Mouse (Mus musculus) CH12F3 (cell line): ENCODE results near the gene Gata2.

Source experiments
- in situ Hi-C: fragments of 300-500 bp; cut with MboI; formaldehyde crosslinking; loops from 2 replicates; pipeline ENCODE4 v1.14.3; 2020; ENCODE audit warnings: low sequenced_read_pairs

Gata2 gene

DNA sequence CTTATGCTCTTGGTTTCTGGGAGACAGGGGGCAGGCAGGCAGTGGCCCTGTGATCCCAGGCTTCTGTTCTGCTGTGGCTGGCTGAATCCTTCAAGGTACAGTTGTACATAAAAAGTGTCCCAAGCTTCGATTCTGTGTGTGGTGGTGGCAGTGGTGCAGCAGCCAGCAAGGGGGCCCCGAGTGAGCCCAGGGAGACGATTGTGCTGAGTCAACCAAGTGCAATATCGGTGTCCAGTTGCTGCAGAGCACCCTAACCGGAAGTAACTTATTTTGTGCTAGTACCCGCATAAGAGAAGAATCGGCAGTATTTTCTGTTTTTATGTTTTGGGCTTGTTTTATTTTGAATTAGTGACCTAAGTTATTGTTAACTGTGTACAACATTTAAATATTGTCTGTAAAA, 12.9 kb downstream of the Gata2 start:
- in situ Hi-C loops, result no loop called here

DNA sequence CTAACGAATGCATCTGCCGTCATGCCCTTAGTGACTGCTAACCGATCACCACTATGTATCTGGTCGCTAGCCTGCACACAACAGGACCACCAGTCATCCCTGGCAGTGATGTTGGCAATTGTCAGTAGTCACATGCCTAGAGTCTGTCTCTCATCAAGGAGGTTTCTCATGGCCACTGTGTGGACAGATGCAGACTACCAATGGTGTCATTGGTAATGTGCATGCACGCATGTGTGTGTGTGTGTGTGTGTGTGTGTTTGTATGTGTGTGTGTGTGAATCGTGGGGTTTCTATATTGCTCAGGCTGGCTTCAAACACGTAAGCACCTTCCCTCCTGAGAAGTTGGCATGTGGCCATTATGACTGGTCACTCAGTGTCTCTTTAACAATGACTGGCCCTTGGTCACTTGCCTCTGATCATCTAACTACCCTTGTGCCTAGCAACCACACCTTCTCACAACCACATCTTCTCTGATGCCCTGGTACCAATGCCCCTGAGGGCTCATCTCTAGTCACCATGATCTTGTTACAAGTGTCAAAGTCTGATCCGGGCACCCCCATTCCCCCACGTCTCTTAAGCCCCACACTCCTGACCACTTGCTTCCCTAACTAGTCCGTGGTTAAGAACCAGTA, 13.8 kb downstream of the Gata2 start:
- in situ Hi-C loops, result no loop called here

DNA sequence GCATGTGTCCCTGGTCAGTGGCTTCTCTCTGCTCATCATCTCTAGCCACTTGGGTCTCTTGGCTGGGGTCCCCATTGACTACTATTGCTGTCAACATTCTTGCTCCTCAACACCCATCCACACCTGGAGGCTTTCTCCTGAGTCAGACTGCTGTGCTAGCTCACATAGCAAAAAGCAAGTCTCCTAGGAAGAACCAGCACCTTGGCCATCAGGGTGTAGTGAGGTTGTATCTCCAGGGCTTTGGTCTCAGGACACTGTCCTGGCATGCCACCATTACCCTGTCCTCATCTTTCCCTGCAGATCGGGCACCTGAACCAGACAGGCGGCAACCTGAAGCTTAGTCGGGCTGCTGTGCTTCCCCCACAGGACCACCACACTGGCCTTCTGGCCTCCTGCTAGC, 14.6 kb downstream of the Gata2 start:
- in situ Hi-C loops, result no loop called here

DNA sequence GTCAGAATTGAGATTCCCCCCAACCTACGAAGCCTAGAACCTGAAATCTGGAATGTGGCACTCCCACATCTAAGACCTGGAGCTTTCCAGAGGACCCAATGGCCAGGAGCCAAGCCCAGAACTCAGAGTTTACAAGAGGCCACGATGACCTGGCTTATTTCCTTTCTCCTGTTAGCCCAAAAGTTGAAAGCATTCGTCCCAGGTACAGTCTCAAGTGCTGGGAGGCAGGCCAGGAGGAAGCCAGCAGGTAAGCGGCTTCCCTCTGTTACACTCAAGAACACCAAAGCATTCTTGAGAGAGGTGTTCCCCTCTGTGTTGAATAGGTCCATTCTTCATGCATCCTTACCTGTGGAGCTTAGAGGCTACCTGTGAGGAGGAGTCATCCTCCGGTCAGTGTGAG, 15.8 kb downstream of the Gata2 start:
- in situ Hi-C loops, result no loop called here

DNA sequence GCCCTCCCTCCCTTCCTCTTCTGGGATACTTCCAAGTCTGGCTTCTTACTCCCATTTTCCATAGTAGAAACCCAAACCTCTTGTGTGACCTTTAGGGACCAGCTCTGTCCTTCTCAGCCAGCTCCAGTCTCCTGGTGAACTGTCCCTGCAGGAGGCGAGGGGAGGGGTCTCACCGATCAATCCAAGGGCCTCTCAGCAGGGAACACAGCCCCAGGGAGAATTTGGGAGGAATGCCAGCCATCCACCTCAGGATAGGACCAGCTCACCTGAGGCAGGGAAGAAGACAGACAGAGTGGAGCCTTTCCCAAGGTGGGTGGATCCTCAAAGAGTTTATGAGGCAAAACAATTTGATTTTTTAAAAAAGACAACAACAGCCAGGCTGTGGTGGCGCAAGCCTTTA, 16.5 kb downstream of the Gata2 start:
- in situ Hi-C loops, result no loop called here

DNA sequence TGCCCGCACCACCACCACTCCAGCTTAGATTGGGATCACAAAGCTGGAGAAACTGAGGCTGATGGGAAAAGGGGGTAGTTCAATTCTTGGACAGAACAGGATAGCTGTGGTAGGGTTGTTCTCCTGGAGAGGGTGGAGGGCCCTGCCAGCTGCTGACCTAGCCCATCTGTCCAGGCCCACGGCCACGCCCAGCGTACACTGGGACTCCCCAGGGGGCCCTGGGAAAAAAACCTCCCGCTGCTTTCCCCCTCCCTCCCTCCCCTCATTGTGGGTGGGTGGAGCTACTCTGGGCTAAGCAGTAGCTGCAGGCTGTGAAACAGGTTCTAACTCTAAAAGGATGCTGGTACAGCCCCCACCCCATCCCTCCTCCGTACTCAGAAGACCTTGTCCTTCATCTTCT, 22.1 kb downstream of the Gata2 start:
- in situ Hi-C loops, result no loop called here

DNA sequence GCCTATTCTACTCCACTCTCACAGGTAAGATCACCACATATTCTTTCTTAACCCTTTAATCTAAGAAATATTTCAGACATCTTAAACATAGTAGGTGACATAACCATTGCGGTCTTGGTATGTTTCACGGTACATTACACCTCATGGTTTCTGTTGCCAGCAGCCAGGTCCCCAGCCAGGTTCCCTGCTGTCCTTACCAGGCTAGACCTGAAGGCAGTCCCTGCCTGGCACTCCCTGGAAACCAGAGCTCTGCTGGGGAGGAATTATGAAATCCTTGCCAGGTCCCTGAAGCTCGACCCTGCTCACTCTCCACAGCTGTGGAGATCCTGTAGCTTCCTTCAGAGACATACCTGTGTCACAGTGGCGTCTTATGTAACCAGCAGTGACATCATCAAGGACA, 22.5 kb downstream of the Gata2 start:
- in situ Hi-C loops, result no loop called here

DNA sequence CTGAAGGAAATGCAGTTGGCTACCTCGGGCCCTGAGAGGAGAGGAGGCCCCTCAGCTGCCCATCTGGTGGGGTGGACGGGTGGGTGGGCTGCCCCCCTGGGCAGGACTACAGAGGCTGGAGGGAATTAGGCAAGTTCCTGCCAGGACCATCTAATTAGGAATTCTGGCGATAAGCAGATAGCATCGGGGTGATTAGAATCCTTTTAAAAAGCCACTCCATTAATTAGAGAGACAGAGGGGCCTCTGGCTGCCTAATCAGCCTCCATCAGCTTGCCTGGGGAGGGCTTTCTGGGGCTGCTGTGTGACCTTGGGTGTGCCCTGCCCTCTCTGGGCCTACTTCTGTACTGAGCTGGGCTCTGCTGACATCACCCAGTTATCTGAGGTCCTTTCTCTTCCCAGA, 25.4 kb downstream of the Gata2 start:
- in situ Hi-C loops, result no loop called here

DNA sequence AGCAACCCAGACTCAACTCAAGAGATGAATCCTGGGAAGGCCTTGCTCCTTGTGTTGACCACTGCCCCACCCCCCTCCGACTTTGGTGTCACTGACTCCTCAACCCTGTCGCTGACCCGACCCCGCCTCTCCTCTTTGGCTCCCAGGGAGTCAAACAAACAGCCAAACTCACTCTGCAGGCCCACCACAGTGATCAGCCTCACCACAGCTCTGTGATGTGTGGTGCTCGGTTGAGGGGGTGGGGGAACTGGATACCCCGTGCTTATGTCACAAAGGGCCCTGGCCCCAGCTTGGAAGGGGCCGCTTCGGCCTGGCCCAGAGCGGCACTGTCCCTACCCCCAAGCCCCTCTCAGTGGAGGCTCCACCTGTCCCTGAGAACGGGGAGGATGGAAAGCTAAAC, 28.3 kb downstream of the Gata2 start, which contains the start of gene Dnajb8:
TSS of gene Dnajb8 (plus strand) at position 301 of the 400 bp plus-strand sequence.
- in situ Hi-C loops, result no loop called here

DNA sequence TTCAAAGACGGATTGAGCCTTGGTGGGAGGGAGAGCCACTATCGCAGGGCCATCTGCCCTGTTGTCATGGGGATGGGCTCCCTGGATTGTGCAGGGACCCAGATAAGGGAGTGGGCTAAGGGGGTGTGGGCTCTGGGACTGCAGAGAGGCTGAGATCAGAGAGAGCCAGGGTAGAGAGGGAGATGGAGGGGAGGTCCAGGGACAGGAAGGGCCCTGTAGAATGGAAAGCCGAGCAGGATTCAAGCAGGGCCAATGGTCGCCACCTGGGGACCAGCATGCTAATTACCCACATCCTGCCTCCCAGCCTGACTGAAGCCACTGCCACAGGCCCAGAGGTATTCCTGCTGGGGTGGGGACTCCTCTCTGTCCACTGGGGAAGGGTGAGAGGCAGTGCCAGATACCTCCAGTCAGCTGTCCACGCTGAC, 32.9 kb downstream of the Gata2 start:
- in situ Hi-C loops, result no loop called here

DNA sequence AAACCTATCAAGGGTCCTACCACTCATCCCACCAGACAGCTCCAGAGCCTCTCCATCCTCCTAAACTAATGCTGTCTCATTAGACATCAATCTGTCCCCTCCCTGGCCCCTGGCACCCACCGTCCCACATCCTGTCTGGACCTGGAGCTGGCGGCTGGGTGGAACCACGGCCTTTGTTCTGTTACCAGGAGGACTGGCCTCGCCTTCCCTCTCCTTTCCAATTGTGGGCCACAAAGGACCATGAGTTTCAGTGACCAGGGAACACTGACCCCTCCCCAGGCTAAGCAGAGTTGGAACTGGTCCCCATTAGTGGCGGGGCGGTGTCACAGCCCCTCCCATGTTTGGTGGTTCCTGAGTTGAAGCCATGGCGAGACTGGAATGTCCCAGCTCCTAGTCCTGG, 33.8 kb downstream of the Gata2 start:
- in situ Hi-C loops, result no loop called here

DNA sequence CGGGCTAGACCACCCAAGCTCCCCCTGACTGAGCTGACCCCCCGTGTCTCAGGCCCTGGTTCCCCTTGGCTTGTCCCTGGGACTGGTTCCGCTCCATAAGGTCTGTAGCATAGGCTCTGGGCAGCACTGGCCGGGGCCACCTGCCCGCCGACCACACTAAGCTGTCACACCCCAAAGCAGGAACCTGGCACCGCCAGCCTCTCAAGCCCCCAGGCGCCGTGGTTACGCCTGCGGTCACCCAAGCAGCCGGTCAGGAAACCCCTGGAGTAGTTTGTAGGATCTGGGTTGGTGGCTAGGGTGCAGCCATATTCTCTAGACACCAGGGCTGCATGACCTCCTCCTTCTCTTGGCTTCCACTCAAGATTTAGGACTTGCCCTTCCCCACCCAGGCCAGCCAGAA, 35.5 kb downstream of the Gata2 start:
- in situ Hi-C loops, result no loop called here

DNA sequence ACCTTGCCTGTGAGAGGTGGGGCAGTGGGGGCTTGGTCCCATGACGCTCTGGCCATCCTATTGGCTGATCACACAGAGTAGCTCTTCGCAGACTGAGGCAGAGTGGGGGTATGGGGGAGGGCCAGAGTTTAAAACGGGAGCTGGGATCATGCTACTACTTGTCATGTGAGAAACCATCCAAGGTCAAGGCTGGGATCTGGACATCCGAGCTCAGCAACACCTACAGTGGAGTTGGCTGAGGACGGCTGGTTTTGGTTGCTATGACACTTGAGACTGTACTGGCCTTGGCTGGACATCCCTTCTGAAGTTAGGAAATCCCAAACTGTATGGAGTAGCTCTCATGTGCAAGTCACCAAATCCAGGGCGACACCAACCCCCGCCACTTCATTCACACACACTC, 38.1 kb downstream of the Gata2 start:
- in situ Hi-C loops, result no loop called here

DNA sequence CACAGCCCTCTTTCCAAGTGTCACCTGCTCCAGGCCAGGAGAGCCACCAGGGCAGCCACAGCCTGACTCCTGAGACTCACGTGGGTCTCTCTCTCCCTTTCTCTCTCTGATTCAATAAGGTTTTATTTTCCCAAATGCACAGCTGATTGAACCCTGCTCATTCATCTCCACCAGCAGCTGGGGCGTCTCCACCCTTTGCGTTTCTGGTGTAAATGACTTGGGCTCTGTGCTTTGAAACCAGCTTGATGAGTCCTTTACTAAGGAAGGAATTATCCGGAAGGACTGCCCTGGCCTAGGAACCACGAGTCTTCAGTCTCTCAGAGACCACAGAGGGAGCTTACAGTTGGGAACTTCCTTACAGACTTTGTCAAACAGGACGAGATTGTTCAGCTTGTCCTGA, 38.5 kb downstream of the Gata2 start:
- in situ Hi-C loops, result no loop called here

DNA sequence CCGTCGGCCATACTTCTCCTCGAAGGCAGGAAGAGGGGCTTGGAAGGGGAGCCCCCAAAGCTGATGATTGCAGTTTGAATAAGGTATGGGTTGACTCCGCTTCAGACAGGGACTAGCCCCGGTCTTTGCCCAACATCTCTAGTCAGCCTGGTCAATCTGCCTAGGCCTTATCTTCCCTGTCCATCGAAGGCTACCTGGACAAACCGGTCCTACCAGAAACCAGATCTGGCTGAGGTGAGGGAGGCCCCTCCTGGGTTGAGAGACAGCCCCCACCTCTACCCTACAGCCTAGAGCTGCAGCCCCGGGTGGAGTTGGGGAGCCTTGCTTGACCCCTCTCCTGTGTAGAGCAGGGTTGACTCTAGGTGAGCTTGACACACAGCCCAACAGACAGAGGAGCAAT, 40.3 kb downstream of the Gata2 start:
- in situ Hi-C loops, result no loop called here

DNA sequence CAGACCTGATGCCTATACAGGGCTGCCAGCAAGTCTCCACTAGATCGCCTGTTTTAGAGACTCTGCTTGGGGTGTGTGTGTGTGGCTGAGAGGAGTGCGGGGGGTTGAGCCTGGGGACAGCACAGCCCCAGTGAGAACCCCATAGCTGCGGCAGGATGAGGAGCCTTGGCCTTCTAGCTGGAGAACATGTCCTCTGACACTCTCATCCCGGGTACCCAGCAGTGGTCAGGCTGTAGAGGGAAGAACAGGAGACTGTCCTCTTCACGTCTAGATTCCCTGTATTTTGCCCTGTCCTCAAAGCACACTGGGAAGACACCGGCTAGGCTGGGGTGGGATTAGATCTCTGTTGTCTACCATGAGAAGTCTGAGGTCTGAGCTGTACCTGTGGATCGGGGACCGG, 41.8 kb downstream of the Gata2 start:
- in situ Hi-C loops, result no loop called here

DNA sequence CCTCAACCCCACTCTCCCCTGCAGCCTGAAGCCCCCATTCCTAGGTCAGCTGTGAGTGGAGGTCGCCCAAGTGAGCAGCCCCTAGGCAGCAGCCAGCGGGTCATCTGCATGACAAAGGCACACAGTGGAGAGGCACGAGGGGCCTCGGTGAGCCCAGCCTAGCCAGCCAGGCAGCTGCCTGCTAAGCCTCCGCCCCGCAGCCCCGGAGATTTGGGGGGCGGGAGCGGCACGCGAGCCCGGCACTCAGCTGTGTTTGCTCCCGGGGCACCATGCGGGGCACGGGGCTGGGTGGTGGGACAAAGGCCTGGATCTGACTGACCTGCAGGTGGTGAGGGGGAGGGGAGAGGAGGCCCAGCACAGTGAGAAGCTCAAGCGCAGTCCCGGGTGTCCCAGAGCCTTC, 42.3 kb downstream of the Gata2 start:
- in situ Hi-C loops, result no loop called here

DNA sequence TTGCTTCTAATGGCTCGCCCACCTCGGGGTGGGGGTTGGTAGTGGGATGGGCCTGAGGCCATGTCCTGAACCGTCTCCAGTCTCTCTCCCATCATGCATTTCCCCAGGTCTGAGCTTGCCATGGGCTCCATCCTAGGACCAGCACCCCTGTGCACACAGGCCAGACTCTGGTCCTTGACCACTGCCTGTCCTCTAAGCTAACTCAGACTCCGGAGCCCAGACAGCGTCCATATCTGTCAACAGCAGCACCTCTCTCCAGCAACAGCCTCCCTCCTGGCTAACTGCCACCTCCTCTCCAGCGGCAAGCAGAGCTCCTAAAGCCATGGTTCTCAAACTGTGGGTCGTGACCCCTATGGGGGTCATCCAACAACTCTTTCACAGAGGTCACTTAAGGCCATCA, 42.8 kb downstream of the Gata2 start:
- in situ Hi-C loops, result no loop called here

DNA sequence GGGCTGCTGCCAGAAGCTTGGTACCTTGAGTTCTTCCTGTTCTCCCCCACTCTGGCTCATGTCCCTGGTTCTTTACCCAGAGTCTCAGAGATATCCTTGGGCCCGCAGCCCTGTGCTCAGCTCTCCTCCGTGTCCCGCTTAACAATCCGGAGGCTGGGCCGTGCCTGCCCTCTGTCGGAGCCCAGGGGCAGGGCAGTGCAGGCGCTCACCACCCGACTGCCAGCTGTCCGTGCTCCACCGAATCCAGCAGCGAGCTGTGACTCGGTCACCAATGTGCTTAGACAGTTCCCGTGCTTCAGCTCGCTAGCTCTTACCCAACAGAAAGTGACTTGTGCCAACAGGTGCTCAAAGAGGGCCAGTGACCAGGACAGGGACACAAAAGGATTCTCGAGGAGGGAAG, 48.9 kb downstream of the Gata2 start:
- in situ Hi-C loops, result no loop called here

DNA sequence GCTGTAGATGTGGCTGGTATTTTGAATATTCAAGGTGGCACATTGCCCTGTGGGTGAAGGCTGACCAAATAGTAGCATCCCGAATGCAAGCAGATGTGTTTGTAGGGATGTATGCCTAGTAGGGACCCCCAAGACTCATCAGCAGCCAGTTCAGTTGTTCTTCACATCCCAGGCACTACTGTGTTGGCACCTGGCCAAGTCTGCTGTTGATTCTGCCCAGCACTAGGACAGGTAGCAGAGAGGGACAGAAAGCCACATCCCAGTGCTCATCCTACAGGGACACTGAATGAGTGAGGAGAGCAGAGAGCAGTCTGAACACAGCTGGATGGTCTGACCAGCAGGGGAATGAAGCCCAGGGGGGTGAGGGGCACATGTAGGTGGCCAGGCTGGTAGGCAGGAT, 55.5 kb downstream of the Gata2 start:
- in situ Hi-C loops, result no loop called here

DNA sequence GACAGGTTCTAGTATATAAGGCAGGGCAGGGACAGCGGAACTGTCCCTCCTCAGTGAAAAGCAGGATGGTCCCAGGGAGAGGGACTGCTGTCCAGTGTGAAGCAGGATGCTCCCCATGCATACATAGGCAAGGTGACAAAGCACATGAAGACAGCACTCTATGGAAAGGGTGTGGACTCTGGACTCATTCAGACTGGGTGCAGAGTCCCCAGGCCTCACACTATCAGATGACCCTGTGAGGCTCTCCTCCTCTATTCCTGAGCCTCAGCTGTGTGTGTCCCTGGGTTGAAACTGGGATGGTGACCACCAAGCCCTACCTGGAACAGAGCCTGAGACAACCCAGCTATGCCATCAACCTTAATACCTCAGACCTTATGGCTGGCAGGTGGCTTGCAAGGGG, 57.7 kb downstream of the Gata2 start:
- in situ Hi-C loops, result no loop called here

DNA sequence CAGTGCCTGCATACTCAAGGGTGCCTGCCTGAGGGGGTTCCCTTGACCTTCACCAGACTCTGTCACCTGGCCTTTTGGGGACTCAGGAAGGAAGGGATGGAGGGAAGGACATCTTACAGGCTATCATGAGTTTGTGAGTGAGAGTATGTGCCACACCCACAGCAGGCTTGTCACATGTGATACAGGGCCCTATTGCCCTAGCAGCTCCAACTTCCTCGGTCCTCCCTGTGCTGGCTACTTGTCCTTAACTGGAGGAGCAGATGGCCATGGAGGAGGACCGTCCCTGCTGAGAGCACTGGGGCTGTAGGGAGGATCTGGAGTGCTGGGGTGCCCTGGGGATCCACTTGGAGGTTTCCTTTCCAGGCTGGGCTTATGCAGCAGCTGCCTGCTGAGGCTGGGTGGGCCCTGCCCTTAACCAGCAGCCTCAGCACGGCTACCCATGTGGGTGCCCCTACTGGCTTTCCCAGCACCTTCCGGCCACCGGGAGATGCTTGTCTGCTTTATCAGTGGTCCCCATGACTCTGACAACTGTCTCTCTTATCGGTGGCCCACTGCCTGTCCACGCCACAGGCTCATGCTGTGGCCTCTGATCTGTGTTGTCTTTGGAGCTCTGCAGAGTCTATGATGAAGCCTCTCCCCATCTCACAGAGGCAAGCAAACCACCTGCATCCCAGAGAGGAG, 58.2 kb downstream of the Gata2 start:
- in situ Hi-C loops, result no loop called here

DNA sequence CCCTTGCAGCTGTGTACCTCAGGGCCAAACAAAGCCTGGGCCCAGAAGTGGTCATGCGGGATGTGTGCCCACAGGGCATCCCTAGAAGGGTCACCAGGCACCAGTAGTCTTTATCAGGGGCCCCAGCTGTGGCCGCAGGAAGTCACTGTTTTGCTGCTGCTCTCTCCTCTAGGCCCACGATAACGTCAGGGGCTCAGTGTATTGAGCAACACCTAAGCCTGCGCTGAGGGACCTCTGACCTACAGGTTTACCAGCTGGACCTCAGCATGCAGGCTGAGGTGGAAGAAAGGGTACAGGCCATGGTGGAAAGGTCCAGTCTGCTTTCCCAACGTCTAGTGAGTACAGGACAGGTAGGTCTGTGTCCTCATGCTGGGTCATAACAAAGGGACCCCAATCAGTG, 60.4 kb downstream of the Gata2 start:
- in situ Hi-C loops, result no loop called here
